Mouse (Mus musculus): ENCODE data around the gene Enthd1. TPM values are rescaled to one million over a fixed set of nuclear protein-coding genes. Genes with fewer than 3 reads are reported as not detected.
A peak's percentile ranks its signal among the peaks of the same experiment; 100 is the strongest.
"Not testable (repeated sequence)": the region's sequence is repeated elsewhere in the genome, so short reads cannot be mapped to it uniquely, and the experiment has no call there.

The Enthd1 gene
- not detected for total RNA-seq (2022)

- DNase-seq = no peak
These were observed at the start of gene Enthd1 for GRCm38 (mm10) chr15:80565106-80565665. Gene Enthd1, minus strand, starts transcription at chr15:80565156.

GRCm38 (mm10) chr15:80613904-80614303 is 48.9 kb upstream of the Enthd1 start:
- DNase-seq = no peak

- no peak for DNase-seq
These were observed 46.5 kb upstream of the Enthd1 start for GRCm38 (mm10) chr15:80611478-80611877.

- DNase-seq = no peak
These were observed 45.4 kb upstream of the Enthd1 start for GRCm38 (mm10) chr15:80610335-80610734.

- no peak for DNase-seq
These were observed 43.0 kb upstream of the Enthd1 start for GRCm38 (mm10) chr15:80607970-80608369.

GRCm38 (mm10) chr15:80604026-80604425 is 39.1 kb upstream of the Enthd1 start:
- DNase-seq = no peak

GRCm38 (mm10) chr15:80602487-80602886 is 37.5 kb upstream of the Enthd1 start:
- no peak for DNase-seq

- DNase-seq = no peak
These were observed 36.5 kb upstream of the Enthd1 start for GRCm38 (mm10) chr15:80601456-80601855.

- DNase-seq = no peak
These were observed 34.9 kb upstream of the Enthd1 start for GRCm38 (mm10) chr15:80599843-80600242.

GRCm38 (mm10) chr15:80599213-80599750 is 34.3 kb upstream of the Enthd1 start:
- peak; percentile 19 for DNase-seq

GRCm38 (mm10) chr15:80598750-80599149 is 33.8 kb upstream of the Enthd1 start:
- no peak for DNase-seq

GRCm38 (mm10) chr15:80593877-80594276 is 28.9 kb upstream of the Enthd1 start:
- no peak for DNase-seq

GRCm38 (mm10) chr15:80592737-80593136 is 27.8 kb upstream of the Enthd1 start:
- no peak for DNase-seq

GRCm38 (mm10) chr15:80590641-80591040 is 25.7 kb upstream of the Enthd1 start:
- DNase-seq = no peak

- no peak for DNase-seq
These were observed 21.3 kb upstream of the Enthd1 start for GRCm38 (mm10) chr15:80586296-80586695.

GRCm38 (mm10) chr15:80582581-80583495 is 17.9 kb upstream of the Enthd1 start:
- DNase-seq = peak; percentile 62

- DNase-seq = not testable (repeated sequence)
These were observed 15.6 kb upstream of the Enthd1 start for GRCm38 (mm10) chr15:80580585-80580984.

- no peak for DNase-seq
These were observed 14.2 kb upstream of the Enthd1 start for GRCm38 (mm10) chr15:80579121-80579520.

- no peak for DNase-seq
These were observed 12.4 kb upstream of the Enthd1 start for GRCm38 (mm10) chr15:80577166-80577960.

GRCm38 (mm10) chr15:80576415-80576994 is 11.5 kb upstream of the Enthd1 start:
- DNase-seq = no peak

GRCm38 (mm10) chr15:80575817-80576370 is 10.9 kb upstream of the Enthd1 start:
- no peak for DNase-seq
